Mouse (Mus musculus): ENCODE measurements around the gene Tmem132b. TPM values are rescaled to one million over a fixed set of nuclear protein-coding genes. Genes with fewer than 3 reads are reported as not detected.

The Tmem132b gene
- polyA plus RNA-seq, 1 experiment from 2014 or later = 1.4 TPM

DNA sequence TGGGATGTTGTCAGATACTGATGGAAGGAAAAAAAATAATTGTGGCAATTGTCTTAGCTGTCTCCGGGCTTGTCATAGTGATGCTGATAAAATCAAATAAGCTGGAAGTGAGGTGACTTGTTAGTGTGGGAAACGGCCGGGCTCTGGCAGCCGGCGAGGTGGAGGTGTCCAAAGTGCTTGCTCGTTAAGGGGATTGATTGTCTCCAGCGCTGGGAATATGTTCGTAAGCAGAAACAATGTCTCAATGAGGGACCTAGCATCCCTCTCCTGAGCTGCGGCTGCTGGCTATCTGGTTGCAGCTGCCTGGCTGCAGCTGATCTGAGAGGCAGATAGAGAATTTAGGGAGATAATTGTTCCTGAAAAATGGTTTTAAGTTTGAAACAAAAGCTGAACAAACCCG is 161.0 kb downstream of the Tmem132b start:
- H3K4me2 ChIP-seq (replicated peaks) = no peak overlapping the region
- 65% methylated on average over 10 of the region's 10 CpGs for WGBS
- no peak overlapping the region for H3K4me3 ChIP-seq
- ATAC-seq (ENCODE audit: low FRiP score, low read depth) = no peak
- no peak overlapping the region for H3K27ac ChIP-seq (replicated peaks)
- no peaks in the 10 kb centered on the region for H3K9me3 ChIP-seq
- peaks cover 15% of the 10 kb centered on the region for H3K4me1 ChIP-seq
- no peaks in the 10 kb centered on the region for H3K36me3 ChIP-seq
- no peaks in the 10 kb centered on the region for H3K27me3 ChIP-seq
- H3K9ac ChIP-seq (replicated peaks) = no peak overlapping the region

DNA sequence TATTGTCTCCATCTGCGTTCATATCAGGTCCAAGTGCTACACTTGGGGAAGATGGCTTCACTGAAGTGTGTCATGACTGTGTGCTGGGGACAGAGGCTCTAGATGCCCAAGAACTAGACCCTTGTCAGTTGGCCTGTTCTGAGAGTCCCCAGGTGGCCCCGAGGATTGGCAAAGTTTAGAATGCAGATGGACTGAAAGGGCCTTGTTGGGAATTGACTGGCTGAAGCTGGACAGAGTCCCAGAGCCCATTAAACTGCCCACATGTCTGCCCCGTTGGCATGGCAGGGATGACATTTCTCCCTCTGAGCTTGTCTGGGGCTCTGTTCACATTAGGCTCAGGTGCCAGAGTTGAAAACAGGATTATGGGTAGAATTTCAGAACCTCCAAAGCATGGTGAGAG is 167.8 kb downstream of the Tmem132b start:
- Histone ChIP-seq H3K4me2 (replicated peaks) (no peak overlapping the region), H3K9ac (replicated peaks) (no peak overlapping the region), H3K9me3 (no peaks in the 10 kb centered on the region), H3K27me3 (no peaks in the 10 kb centered on the region), H3K4me1 (no peaks in the 10 kb centered on the region), H3K27ac (replicated peaks) (no peak overlapping the region), H3K4me3 (no peak overlapping the region), H3K36me3 (no peaks in the 10 kb centered on the region)
- ATAC-seq (ENCODE audit: low FRiP score, low read depth) = no peak
- 85% methylated on average over 3 of the region's 3 CpGs for WGBS

DNA sequence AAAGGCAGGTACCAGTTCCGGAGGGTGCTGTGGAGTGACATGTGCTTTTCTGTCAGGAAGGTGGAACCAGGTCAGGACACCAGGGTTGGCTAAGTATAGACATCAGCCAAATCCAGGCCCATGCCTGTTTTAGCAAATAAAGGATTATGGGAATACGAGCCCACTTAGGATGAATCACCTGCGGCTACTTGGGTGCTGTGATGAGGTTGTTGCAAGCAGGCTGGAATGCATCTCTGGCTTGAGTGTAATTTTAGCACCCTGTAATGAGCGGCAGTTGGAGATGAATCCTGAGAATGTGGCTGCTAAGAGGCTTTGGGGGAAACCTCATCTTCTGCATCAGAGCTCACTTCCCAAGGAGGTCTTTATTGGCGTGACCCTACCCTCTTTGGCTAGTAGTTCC is 168.7 kb downstream of the Tmem132b start:
- no peaks in the 10 kb centered on the region for H3K9me3 ChIP-seq
- H3K4me3 ChIP-seq = no peak overlapping the region
- no peak overlapping the region for H3K27ac ChIP-seq (replicated peaks)
- H3K9ac ChIP-seq (replicated peaks) = no peak overlapping the region
- WGBS = 89% methylated on average over 5 of the region's 5 CpGs
- no peaks in the 10 kb centered on the region for H3K36me3 ChIP-seq
- no peak overlapping the region for H3K4me2 ChIP-seq (replicated peaks)
- H3K27me3 ChIP-seq = no peaks in the 10 kb centered on the region
- no peak for ATAC-seq (ENCODE audit: low FRiP score, low read depth)
- no peaks in the 10 kb centered on the region for H3K4me1 ChIP-seq

DNA sequence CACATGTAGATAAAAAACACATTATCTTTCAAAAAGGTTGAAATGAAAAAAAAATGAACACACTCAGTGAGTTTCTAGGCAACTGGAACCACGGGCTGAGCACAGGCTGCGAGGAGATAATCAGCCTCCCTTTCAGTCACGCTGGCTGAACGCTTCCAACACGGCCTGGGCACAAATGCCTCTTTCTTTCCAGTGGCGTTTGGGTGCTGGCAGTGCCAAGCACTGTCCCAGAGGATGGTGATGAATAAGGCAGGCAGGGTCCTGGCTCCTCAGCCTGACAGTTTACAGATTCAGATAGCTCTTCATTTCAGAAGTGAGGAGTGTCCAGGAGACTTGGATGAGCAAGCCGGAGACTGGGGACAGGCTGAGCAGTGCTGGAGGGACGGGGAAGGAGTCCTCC is 173.8 kb downstream of the Tmem132b start:
- H3K9ac ChIP-seq (replicated peaks) = no peak overlapping the region
- H3K27me3 ChIP-seq = no peaks in the 10 kb centered on the region
- H3K4me3 ChIP-seq = no peak overlapping the region
- H3K9me3 ChIP-seq = no peaks in the 10 kb centered on the region
- H3K36me3 ChIP-seq = no peaks in the 10 kb centered on the region
- ATAC-seq (ENCODE audit: low FRiP score, low read depth) = no peak
- H3K4me2 ChIP-seq (replicated peaks) = no peak overlapping the region
- H3K4me1 ChIP-seq = no peaks in the 10 kb centered on the region
- WGBS = 58% methylated on average over 8 of the region's 8 CpGs
- H3K27ac ChIP-seq (replicated peaks) = no peak overlapping the region

DNA sequence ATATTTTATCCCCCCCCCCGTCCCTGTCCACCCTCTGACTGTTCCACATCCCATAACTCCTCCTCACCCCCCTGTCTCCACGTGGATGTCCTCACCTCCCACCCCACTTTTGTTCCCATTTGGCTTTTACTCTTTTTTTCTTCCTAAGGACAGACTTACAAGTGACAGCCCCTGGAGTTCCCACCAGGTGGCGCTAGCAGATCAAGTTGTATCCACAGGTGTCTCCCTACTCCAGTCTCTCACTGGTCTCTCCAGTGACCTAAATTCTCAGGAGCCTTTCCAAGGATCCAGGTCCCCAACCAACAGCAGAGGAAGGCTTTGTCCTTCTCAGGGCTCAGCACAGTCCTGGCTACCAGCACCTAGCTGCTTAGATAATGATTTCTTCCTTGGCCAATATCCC is 177.6 kb downstream of the Tmem132b start:
- no peaks in the 10 kb centered on the region for H3K27me3 ChIP-seq
- H3K9ac ChIP-seq (replicated peaks) = no peak overlapping the region
- 1% methylated on average over 3 of the region's 3 CpGs for WGBS
- H3K36me3 ChIP-seq = no peaks in the 10 kb centered on the region
- H3K4me3 ChIP-seq = no peak overlapping the region
- ATAC-seq (ENCODE audit: low FRiP score, low read depth) = no peak
- H3K4me2 ChIP-seq (replicated peaks) = no peak overlapping the region
- no peak overlapping the region for H3K27ac ChIP-seq (replicated peaks)
- H3K9me3 ChIP-seq = no peaks in the 10 kb centered on the region
- H3K4me1 ChIP-seq = no peaks in the 10 kb centered on the region

DNA sequence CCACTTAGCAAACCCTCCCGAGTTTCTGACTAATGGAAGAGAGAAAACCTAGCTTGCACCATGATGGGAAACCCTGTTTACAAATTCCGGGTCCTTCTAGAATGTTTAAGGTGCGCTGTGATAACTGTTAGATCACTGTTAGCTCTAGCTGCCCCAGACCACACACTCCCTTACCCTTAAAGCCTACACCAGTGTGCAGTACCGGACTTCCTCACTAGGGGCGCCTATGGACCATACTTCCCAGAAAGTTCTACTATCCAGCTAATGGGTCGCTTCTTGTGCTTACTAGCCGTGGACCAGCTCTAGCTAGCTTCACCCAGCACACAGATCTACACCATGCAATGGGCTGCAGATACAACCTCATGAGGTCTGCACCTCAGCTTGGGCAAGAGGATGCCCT is 195.2 kb downstream of the Tmem132b start:
- Histone ChIP-seq H3K9ac (replicated peaks) (no peak overlapping the region), H3K27me3 (no peaks in the 10 kb centered on the region), H3K4me1 (no peaks in the 10 kb centered on the region), H3K9me3 (peaks cover 6% of the 10 kb centered on the region), H3K4me2 (replicated peaks) (no peak overlapping the region), H3K27ac (replicated peaks) (no peak overlapping the region), H3K4me3 (no peak overlapping the region), H3K36me3 (no peaks in the 10 kb centered on the region)
- ATAC-seq (ENCODE audit: low FRiP score, low read depth) = no peak
- WGBS = 92% methylated on average over 7 of the region's 7 CpGs

DNA sequence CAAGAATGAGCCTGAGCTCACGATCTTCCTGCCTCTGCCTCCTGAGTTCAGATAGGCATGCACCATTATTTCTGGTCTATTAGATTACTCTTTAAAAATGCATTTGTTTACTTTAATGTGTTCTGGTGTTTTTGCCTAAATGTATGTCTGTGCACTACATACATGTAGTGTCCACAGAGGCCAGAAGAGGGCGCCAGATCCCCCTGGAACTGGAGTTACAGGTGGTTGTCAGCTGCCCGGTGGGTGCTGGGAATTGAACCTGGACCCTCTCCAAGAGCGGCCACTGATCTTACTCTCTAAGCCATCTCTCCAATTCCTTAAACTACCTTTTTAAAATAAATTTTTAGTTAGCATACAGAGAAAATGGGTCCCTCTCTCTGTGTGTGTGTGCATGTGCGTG is 195.9 kb downstream of the Tmem132b start:
- ATAC-seq (ENCODE audit: low FRiP score, low read depth) = no peak
- Histone ChIP-seq H3K9me3 (peaks cover 6% of the 10 kb centered on the region), H3K4me1 (no peaks in the 10 kb centered on the region), H3K36me3 (no peaks in the 10 kb centered on the region), H3K27ac (replicated peaks) (no peak overlapping the region), H3K4me2 (replicated peaks) (no peak overlapping the region), H3K27me3 (no peaks in the 10 kb centered on the region), H3K4me3 (no peak overlapping the region), H3K9ac (replicated peaks) (no peak overlapping the region)
- 84% methylated on average over 5 of the region's 5 CpGs for WGBS

DNA sequence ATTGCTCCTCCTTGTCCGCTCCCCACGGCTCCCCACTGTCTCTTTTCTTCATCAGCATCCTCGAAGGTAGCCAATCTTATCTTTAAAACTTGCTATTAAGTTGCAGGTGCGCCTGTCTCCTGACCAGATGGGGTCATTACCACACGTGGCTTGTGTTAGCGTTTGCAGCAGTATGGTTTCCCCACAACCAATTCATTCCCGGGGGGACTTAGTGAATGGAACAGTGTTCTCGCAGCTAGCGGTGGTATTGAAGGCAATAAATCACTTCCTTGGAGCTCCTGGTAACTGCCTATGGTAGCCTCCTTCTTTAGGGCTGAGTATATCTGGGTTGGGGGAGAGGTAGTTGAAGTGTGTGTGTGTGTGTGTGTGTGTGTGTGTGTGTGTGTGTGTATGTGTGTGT is 196.4 kb downstream of the Tmem132b start:
- ATAC-seq (ENCODE audit: low FRiP score, low read depth) = no peak
- WGBS = 90% methylated on average over 9 of the region's 9 CpGs
- H3K36me3 ChIP-seq = no peaks in the 10 kb centered on the region

DNA sequence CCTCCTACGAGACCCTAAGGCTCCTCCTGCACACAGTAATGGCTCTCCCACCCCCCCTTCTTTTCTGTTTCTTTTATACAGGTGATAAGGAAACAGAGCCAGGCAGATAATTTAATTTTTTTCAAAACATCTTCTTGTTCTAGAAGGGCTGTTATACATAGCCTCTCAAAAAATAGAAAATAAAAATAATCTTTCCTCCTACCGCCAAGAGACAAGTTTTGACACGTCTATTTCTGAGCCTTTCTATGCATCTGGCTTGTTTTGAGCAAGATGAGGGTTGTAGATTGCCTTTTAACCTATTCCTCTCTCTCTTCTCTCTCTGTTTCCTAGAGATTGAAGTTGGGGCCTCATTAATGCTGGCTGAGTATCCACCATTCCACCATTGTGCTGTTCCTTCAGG is 196.9 kb downstream of the Tmem132b start:
- Histone ChIP-seq H3K4me3 (no peak overlapping the region), H3K4me1 (no peaks in the 10 kb centered on the region), H3K9ac (replicated peaks) (no peak overlapping the region), H3K4me2 (replicated peaks) (no peak overlapping the region), H3K9me3 (peaks cover 6% of the 10 kb centered on the region), H3K27me3 (no peaks in the 10 kb centered on the region), H3K27ac (replicated peaks) (no peak overlapping the region), H3K36me3 (no peaks in the 10 kb centered on the region)
- ATAC-seq (ENCODE audit: low FRiP score, low read depth) = no peak
- 79% methylated on average over 3 of the region's 3 CpGs for WGBS

More for the DNA sequence above, 196.4 kb downstream of the Tmem132b start:
- Histone ChIP-seq H3K9me3 (peaks cover 6% of the 10 kb centered on the region), H3K9ac (replicated peaks) (no peak overlapping the region), H3K4me2 (replicated peaks) (no peak overlapping the region), H3K4me3 (no peak overlapping the region), H3K27me3 (no peaks in the 10 kb centered on the region), H3K27ac (replicated peaks) (no peak overlapping the region), H3K4me1 (no peaks in the 10 kb centered on the region)

DNA sequence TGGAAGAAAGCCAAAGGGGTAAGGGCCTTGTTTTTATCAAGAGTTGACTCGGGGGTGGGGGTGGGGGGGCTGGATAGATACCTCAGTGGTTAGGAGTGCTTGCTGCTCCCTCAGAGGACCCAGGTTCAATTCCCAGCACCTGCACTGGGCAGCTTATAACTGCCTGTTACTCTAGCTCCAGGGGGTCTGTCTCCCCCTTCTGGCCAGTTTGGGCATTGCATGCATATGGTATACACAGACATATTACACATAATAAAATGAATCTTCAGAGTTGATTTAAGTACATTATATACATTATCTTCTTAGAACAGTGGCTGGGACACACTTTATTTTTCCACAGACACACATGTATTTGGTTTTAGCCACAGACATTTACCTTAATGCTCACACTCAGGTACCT is 202.2 kb downstream of the Tmem132b start:
- H3K4me3 ChIP-seq = no peak overlapping the region
- no peak overlapping the region for H3K27ac ChIP-seq (replicated peaks)
- H3K4me1 ChIP-seq = no peaks in the 10 kb centered on the region
- H3K4me2 ChIP-seq (replicated peaks) = no peak overlapping the region
- H3K27me3 ChIP-seq = no peaks in the 10 kb centered on the region
- no peaks in the 10 kb centered on the region for H3K36me3 ChIP-seq
- H3K9ac ChIP-seq (replicated peaks) = no peak overlapping the region
- ATAC-seq (ENCODE audit: low FRiP score, low read depth) = no peak
- 0 out of 2 replicates have a peak, but pooled peaks cover 4% of the 10 kb centered on the region for H3K9me3 ChIP-seq
- 93% methylated on average over 1 of the region's 1 CpGs for WGBS

DNA sequence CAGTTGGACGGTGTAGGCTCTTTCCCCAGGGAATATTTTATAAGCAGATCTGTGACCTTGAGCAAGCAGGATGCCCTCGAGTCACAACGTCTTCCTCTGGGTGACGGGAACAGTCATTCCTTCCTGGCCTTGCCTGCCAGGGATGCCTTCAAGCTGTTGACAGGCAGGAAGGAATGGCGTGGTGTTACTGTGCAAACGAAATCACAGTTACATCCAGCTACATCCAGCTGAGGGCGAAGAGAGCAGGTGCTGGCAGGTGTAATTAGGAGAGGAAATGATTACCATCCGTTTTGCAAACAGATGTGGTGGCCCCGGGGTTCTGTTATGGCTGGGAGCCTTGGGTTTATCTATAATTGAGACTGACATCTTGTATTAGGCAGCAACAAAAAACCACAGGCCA is 205.5 kb downstream of the Tmem132b start:
- no peaks in the 10 kb centered on the region for H3K4me1 ChIP-seq
- WGBS = 63% methylated on average over 9 of the region's 9 CpGs
- H3K4me2 ChIP-seq (replicated peaks) = no peak overlapping the region
- no peaks in the 10 kb centered on the region for H3K27me3 ChIP-seq
- no peaks in the 10 kb centered on the region for H3K36me3 ChIP-seq
- H3K9ac ChIP-seq (replicated peaks) = no peak overlapping the region
- no peak for ATAC-seq (ENCODE audit: low FRiP score, low read depth)
- no peak overlapping the region for H3K4me3 ChIP-seq
- H3K27ac ChIP-seq (replicated peaks) = no peak overlapping the region
- H3K9me3 ChIP-seq = 0 out of 2 replicates have a peak, but pooled peaks cover 4% of the 10 kb centered on the region

DNA sequence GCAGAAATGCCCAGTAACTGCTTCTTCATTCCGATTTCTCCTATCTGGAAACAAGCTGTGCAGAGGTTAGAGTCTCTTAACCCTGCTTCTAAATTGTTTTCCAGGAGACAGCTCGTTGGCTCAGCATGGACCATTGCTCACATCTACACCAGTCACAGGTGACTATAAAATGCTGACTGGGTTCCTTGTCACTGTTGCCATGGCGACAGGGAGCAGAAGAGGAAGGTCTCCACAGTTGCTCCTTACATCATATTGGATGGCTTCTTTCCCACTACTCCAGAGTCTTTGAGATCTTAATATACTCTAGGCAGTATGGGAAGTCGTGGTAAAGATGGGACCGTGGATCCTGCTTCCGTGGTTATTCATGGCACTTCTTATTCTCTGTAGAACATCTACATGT is 211.9 kb downstream of the Tmem132b start:
- Histone ChIP-seq H3K4me3 (no peak overlapping the region), H3K9me3 (no peaks in the 10 kb centered on the region), H3K27me3 (no peaks in the 10 kb centered on the region), H3K27ac (replicated peaks) (no peak overlapping the region), H3K4me1 (no peaks in the 10 kb centered on the region), H3K36me3 (no peaks in the 10 kb centered on the region), H3K9ac (replicated peaks) (no peak overlapping the region), H3K4me2 (replicated peaks) (no peak overlapping the region)
- WGBS = 86% methylated on average over 6 of the region's 6 CpGs
- ATAC-seq (ENCODE audit: low FRiP score, low read depth) = no peak

DNA sequence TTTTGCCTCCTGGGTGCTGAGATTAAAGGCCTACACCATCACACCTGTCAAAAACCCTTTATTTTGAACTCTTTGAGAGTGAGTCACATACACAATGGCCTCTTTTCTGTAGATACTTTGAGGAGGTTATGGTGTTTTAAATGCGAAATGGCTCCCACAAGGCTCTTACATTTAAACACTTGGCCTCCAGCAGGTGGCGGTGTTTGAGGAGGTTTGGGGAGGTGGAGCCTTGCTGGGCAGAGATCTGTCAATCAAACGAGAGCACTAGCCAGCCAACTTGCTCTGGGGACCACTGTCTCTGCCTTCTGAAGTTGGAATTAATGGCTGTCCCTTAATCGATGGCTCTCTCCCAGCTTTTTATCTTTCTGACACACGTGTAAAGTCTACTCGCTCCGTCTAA is 214.2 kb downstream of the Tmem132b start:
- no peak overlapping the region for H3K9ac ChIP-seq (replicated peaks)
- H3K27me3 ChIP-seq = no peaks in the 10 kb centered on the region
- WGBS = 67% methylated on average over 7 of the region's 7 CpGs
- H3K9me3 ChIP-seq = no peaks in the 10 kb centered on the region
- no peak for ATAC-seq (ENCODE audit: low FRiP score, low read depth)
- no peak overlapping the region for H3K4me2 ChIP-seq (replicated peaks)
- H3K36me3 ChIP-seq = no peaks in the 10 kb centered on the region
- no peak overlapping the region for H3K4me3 ChIP-seq
- no peaks in the 10 kb centered on the region for H3K4me1 ChIP-seq
- H3K27ac ChIP-seq (replicated peaks) = no peak overlapping the region
